Mouse (Mus musculus) thymus, adult 2 months (tissue): ENCODE measurements around the gene Lmo7.

Experiments
- CTCF ChIP-seq: fragments of 200-500 bp; IDR thresholded peaks from 2 replicates; pipeline ENCODE4 v1.5.1; 2012; ENCODE audit warnings: mild to moderate bottlenecking, control low read depth, low read length, moderate library complexity, borderline replicate concordance; ENCODE audit not compliant: control insufficient read depth, poor library complexity, insufficient read depth; ENCODE audit errors: extremely low read depth
- POLR2A ChIP-seq: fragments of 200-500 bp; IDR thresholded peaks from 2 replicates; pipeline ENCODE4 v1.6.1; 2012; ENCODE audit warnings: mild to moderate bottlenecking, low read length, control low read depth, moderate library complexity; ENCODE audit not compliant: control insufficient read depth, poor library complexity, insufficient read depth; ENCODE audit errors: extremely low read depth

DNA sequence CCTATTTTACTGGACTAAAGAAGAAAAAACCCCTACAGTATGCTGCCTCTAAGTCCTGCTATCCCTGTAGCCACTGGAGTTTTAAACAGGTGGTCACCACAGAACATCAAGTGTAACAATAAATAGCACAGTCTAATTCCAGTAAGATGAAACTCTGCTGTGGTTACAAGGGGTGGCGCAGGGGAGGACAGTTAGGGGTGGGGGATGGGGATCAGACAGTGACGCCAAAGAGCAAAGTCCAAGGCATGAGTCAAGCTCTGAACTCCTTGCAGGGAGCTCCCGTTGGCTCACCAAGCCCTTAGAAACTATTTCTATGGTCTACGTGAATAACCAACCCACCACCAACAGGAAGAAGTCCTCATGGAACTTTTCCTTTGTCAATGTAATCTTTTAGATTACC, 124.0 kb downstream of the Lmo7 start:
- TF ChIP-seq CTCF (no peak), POLR2A (no peak)
